Mouse (Mus musculus) liver, postnatal 0 days (tissue): ENCODE measurements at regions not wholly inside any gene's neighbourhood (a gene's known extent, or its start where the extent isn't known, plus 50 kb on each side); places are given as distances from the start of the nearest gene placed in this dataset.

ENCODE experiments used
- ATAC-seq: fragments of 200-750 bp; cut with Nextera tagmentation; 2 replicates; pipeline ENCODE4 v1.8.0; 2017; ENCODE audit warnings: mild to moderate bottlenecking, moderate library complexity
- DNase-seq: peaks from one replicate; pipeline ENCODE4 v3.0.0-alpha.2; 2016
- H3K27ac ChIP-seq: fragments of 300-500 bp; sonication (generic); 2 replicates; pipeline ENCODE4 v1.5.1; 2014; ENCODE audit warnings: antibody characterized with exemption, moderate library complexity, mild to moderate bottlenecking, low read depth
- H3K27me3 ChIP-seq: fragments of 300-500 bp; sonication (generic); 2 replicates; pipeline ENCODE4 v1.6.1; 2014; ENCODE audit warnings: low read length, control low read depth, mixed read lengths; ENCODE audit not compliant: insufficient read depth
- H3K36me3 ChIP-seq: fragments of 300-500 bp; sonication (generic); replicated peaks from 2 replicates; pipeline ENCODE4 v1.6.1; 2014; ENCODE audit warnings: mild to moderate bottlenecking, control low read depth, low read length, moderate library complexity, mixed read lengths; ENCODE audit not compliant: insufficient read depth
- H3K4me1 ChIP-seq: fragments of 300-500 bp; sonication (generic); 2 replicates; pipeline ENCODE4 v1.6.1; 2014; ENCODE audit warnings: antibody characterized with exemption, mild to moderate bottlenecking, control low read depth; ENCODE audit not compliant: insufficient read depth
- H3K4me2 ChIP-seq: fragments of 300-500 bp; sonication (generic); 2 replicates; pipeline ENCODE4 v1.6.1; 2014; ENCODE audit warnings: low read depth, mild to moderate bottlenecking, low read length, moderate library complexity, mixed read lengths
- H3K4me3 ChIP-seq: fragments of 300-500 bp; sonication (generic); 2 replicates; pipeline ENCODE4 v1.5.1; 2014; ENCODE audit warnings: low read depth, low read length
- H3K9ac ChIP-seq: fragments of 300-500 bp; sonication (generic); replicated peaks from 2 replicates; pipeline ENCODE4 v1.6.1; 2014; ENCODE audit warnings: mild to moderate bottlenecking, moderate library complexity
- H3K9me3 ChIP-seq: fragments of 300-500 bp; sonication (generic); 2 replicates; pipeline ENCODE4 v1.6.1; 2016; ENCODE audit warnings: mild to moderate bottlenecking, control low read depth, low read length, mixed read lengths
- CTCF ChIP-seq: sonication (generic); IDR thresholded peaks from 2 replicates; pipeline ENCODE4 v1.5.1; 2016; ENCODE audit warnings: antibody characterized with exemption, low read depth
- EP300 ChIP-seq: IDR thresholded peaks from 2 replicates; pipeline ENCODE4 v1.6.1; 2016; ENCODE audit warnings: antibody characterized with exemption, low read depth, mild to moderate bottlenecking
- WGBS: fragments of 180-500 bp; shearing (Covaris S2); extraction: QIAGEN DNeasy Blood & Tissue Kit; methylation state at CpG from one replicate; pipeline ENCODE4 v1.1.7; 2014; ENCODE audit not compliant: insufficient replicate concordance; 5-methylcytosine and 5-hydroxymethylcytosine counted together

GRCm38 (mm10) chr10:110642065-110642690 lies 103.1 kb upstream of the E2f7 start:
- no peaks in the 10 kb centered on the region for H3K36me3 ChIP-seq
- H3K4me3 ChIP-seq, result no peak overlapping the region
- H3K9me3 ChIP-seq, result no peaks in the 10 kb centered on the region
- DNase-seq (no peak), ATAC-seq (no peak)
- no peak overlapping the region for H3K27ac ChIP-seq
- H3K4me2 ChIP-seq, result no peak overlapping the region
- 84% methylated on average over 19 of the region's 19 CpGs for WGBS
- no peaks in the 10 kb centered on the region for H3K27me3 ChIP-seq
- H3K4me1 ChIP-seq, result no peaks in the 10 kb centered on the region
- no peak overlapping the region for H3K9ac ChIP-seq
- TF ChIP-seq CTCF (no peak), EP300 (no peak)

- Histone ChIP-seq H3K4me3 (no peak overlapping the region), H3K36me3 (no peaks in the 10 kb centered on the region), H3K27ac (no peak overlapping the region), H3K4me2 (no peak overlapping the region), H3K9me3 (no peaks in the 10 kb centered on the region), H3K4me1 (no peaks in the 10 kb centered on the region), H3K27me3 (no peaks in the 10 kb centered on the region), H3K9ac (no peak overlapping the region)
- TF ChIP-seq EP300 (no peak), CTCF (no peak)
- DNase-seq (no peak), ATAC-seq (no peak)
- WGBS, result 78% methylated on average over 7 of the region's 7 CpGs
Observed at GRCm38 (mm10) chr10:110647603-110648002, 97.6 kb upstream of the E2f7 start.

GRCm38 (mm10) chr10:110650107-110650506 lies 95.1 kb upstream of the E2f7 start:
- WGBS, result 68% methylated on average over 6 of the region's 6 CpGs
- no peak for ATAC-seq
- TF ChIP-seq CTCF, result no peak
- TF ChIP-seq EP300, result no peak
- no peak for DNase-seq
- no peak overlapping the region for H3K9ac ChIP-seq
- H3K4me1 ChIP-seq, result no peaks in the 10 kb centered on the region
- H3K36me3 ChIP-seq, result no peaks in the 10 kb centered on the region
- no peaks in the 10 kb centered on the region for H3K27me3 ChIP-seq
- no peak overlapping the region for H3K4me3 ChIP-seq
- no peak overlapping the region for H3K4me2 ChIP-seq
- no peak overlapping the region for H3K27ac ChIP-seq
- H3K9me3 ChIP-seq, result no peaks in the 10 kb centered on the region

DNA sequence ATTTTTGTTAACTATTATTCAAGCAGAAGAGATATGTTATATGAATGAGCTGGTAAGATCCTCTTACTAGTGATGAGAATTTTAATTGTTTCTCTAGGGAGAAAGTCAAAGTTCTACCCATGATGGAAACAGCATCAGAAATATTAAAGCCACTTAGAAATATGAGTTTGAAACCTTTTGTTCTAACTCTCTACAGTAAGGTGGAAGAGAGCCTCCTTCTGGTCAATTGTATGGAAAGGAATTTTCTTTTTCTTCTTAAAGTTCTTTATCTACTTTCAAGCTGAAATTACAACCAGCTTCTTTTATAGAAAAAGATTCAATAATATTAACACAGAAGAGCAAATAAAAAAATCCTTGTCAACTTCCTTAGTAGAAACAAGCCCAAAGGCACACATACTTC lies 94.4 kb upstream of the E2f7 start:
- no peak for DNase-seq

DNA sequence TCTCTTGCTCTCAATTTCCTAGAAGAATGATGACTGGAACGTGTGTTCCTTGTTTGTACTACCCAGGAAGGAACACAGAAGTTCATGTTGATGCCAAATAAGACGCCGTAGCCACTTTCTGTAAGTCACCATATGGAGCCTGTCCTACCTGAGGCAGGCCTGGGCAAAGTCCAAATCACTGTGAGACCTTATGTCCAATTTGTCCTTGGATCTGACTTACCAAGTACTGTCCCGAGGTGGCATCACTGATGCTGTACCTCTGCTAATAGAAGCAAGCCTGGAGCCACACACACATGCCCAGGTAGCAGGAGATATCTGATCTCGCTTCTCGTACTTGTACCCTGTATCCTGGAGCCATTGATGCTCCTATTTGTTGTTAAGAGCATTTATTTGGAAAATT lies 91.2 kb upstream of the E2f7 start:
- whole genome bisulfite sequencing, result 73% methylated on average over 6 of the region's 6 CpGs
- H3K27me3 ChIP-seq, result no peaks in the 10 kb centered on the region
- no peak for ATAC-seq
- TF ChIP-seq EP300 (no peak), CTCF (no peak)
- no peak overlapping the region for H3K4me2 ChIP-seq
- no peak overlapping the region for H3K9ac ChIP-seq
- no peaks in the 10 kb centered on the region for H3K9me3 ChIP-seq
- no peaks in the 10 kb centered on the region for H3K36me3 ChIP-seq
- no peak overlapping the region for H3K27ac ChIP-seq
- no peak overlapping the region for H3K4me3 ChIP-seq
- DNase-seq, result no peak
- no peaks in the 10 kb centered on the region for H3K4me1 ChIP-seq

More for the DNA sequence above, 94.4 kb upstream of the E2f7 start:
- Histone ChIP-seq H3K27ac (no peak overlapping the region), H3K4me3 (no peak overlapping the region), H3K27me3 (no peaks in the 10 kb centered on the region), H3K36me3 (no peaks in the 10 kb centered on the region), H3K9me3 (no peaks in the 10 kb centered on the region), H3K9ac (no peak overlapping the region), H3K4me2 (no peak overlapping the region), H3K4me1 (no peaks in the 10 kb centered on the region)
- no peak for TF ChIP-seq EP300
- ATAC-seq, result no peak

- H3K4me3 ChIP-seq, result no peak overlapping the region
- H3K36me3 ChIP-seq, result no peaks in the 10 kb centered on the region
- no peak for DNase-seq
- H3K4me2 ChIP-seq, result no peak overlapping the region
- WGBS, result 75% methylated on average over 4 of the region's 4 CpGs
- H3K9me3 ChIP-seq, result no peaks in the 10 kb centered on the region
- no peak for ATAC-seq
- H3K9ac ChIP-seq, result no peak overlapping the region
- TF ChIP-seq EP300 (no peak), CTCF (no peak)
- no peaks in the 10 kb centered on the region for H3K27me3 ChIP-seq
- no peaks in the 10 kb centered on the region for H3K4me1 ChIP-seq
- no peak overlapping the region for H3K27ac ChIP-seq
Observed at GRCm38 (mm10) chr10:110658153-110658695, 87.0 kb upstream of the E2f7 start.
